Mouse (Mus musculus): ENCODE results near the gene Brat1. TPM values are rescaled to one million over a fixed set of nuclear protein-coding genes. Genes with fewer than 3 reads are reported as not detected.

Brat1 gene
- polyA plus RNA-seq, 1 experiment = 17.8 TPM

- Histone ChIP-seq H3K4me3 (ENCODE audit: low read depth, low read length) (no peak overlapping the region), H3K27me3 (ENCODE audit: control insufficient read depth, insufficient read depth, low read length) (peaks cover 4% of the 10 kb centered on the region; the same call in 1 of the 2 replicates), H3K36me3 (ENCODE audit: control insufficient read depth, insufficient read depth, low read length) (no peaks in the 10 kb centered on the region), H3K4me1 (ENCODE audit: control insufficient read depth, insufficient read depth, insufficient read length, low read length) (no peaks in the 10 kb centered on the region; the same call in 1 of the 2 replicates), H3K27ac (ENCODE audit: insufficient read depth, low read depth, low read length) (no peak overlapping the region)
- TF ChIP-seq CTCF (IDR thresholded peaks at IDR 0.05; ENCODE audit: extremely low read depth, insufficient read length, insufficient replicate concordance, low read depth, low read length) (peak; percentile 11; the same call in 1 of the 2 replicates), POLR2A (IDR thresholded peaks at IDR 0.05; ENCODE audit: low read depth, low read length) (no peak)
These were observed 37.1 kb downstream of the Brat1 start for GRCm38 (mm10) chr5:140741877-140742276.

GRCm38 (mm10) chr5:140743706-140744131 lies 38.9 kb downstream of the Brat1 start:
- 32% methylated on average over 12 of the region's 12 CpGs for whole genome bisulfite sequencing
- Histone ChIP-seq H3K27me3 (ENCODE audit: control insufficient read depth, insufficient read depth, low read length) (no peaks in the 10 kb centered on the region), H3K27ac (ENCODE audit: insufficient read depth, low read depth, low read length) (no peak overlapping the region)

GRCm38 (mm10) chr5:140748425-140748824 lies 43.6 kb downstream of the Brat1 start:
- no peak for TF ChIP-seq POLR2A (IDR thresholded peaks at IDR 0.05; ENCODE audit: low read depth, low read length)
- TF ChIP-seq CTCF (IDR thresholded peaks at IDR 0.05; ENCODE audit: extremely low read depth, insufficient read length, insufficient replicate concordance, low read depth, low read length) = no peak
- no peaks in the 10 kb centered on the region for H3K36me3 ChIP-seq (ENCODE audit: control insufficient read depth, insufficient read depth, low read length)
- WGBS = 19% methylated on average over 10 of the region's 10 CpGs
- H3K27ac ChIP-seq (ENCODE audit: insufficient read depth, low read depth, low read length) = peak overlapping the region; percentile 6; the same call in 1 of the 2 replicates
- H3K27me3 ChIP-seq (ENCODE audit: control insufficient read depth, insufficient read depth, low read length) = no peaks in the 10 kb centered on the region
- peaks cover 11% of the 10 kb centered on the region for H3K4me1 ChIP-seq (ENCODE audit: control insufficient read depth, insufficient read depth, insufficient read length, low read length)
- H3K4me3 ChIP-seq (ENCODE audit: low read depth, low read length) = no peak overlapping the region

More at GRCm38 (mm10) chr5:140743706-140744131, 38.9 kb downstream of the Brat1 start:
- Histone ChIP-seq H3K36me3 (ENCODE audit: control insufficient read depth, insufficient read depth, low read length) (no peaks in the 10 kb centered on the region), H3K4me3 (ENCODE audit: low read depth, low read length) (no peak overlapping the region), H3K4me1 (ENCODE audit: control insufficient read depth, insufficient read depth, insufficient read length, low read length) (peaks cover 3% of the 10 kb centered on the region)
- TF ChIP-seq POLR2A (IDR thresholded peaks at IDR 0.05; ENCODE audit: low read depth, low read length) (no peak), CTCF (IDR thresholded peaks at IDR 0.05; ENCODE audit: extremely low read depth, insufficient read length, insufficient replicate concordance, low read depth, low read length) (no peak)

- Histone ChIP-seq H3K27me3 (ENCODE audit: control insufficient read depth, insufficient read depth, low read length) (no peaks in the 10 kb centered on the region), H3K4me3 (ENCODE audit: low read depth, low read length) (peak overlapping the region; percentile 44), H3K27ac (ENCODE audit: insufficient read depth, low read depth, low read length) (peak overlapping the region; percentile 7; the same call in 1 of the 2 replicates), H3K4me1 (ENCODE audit: control insufficient read depth, insufficient read depth, insufficient read length, low read length) (peaks cover 11% of the 10 kb centered on the region), H3K36me3 (ENCODE audit: control insufficient read depth, insufficient read depth, low read length) (no peaks in the 10 kb centered on the region)
- 6% methylated on average over 12 of the region's 12 CpGs for WGBS
- TF ChIP-seq POLR2A (IDR thresholded peaks at IDR 0.05; ENCODE audit: low read depth, low read length) (no peak), CTCF (IDR thresholded peaks at IDR 0.05; ENCODE audit: extremely low read depth, insufficient read length, insufficient replicate concordance, low read depth, low read length) (peak; percentile 77)
These were observed 44.5 kb downstream of the Brat1 start for GRCm38 (mm10) chr5:140749062-140749875.

GRCm38 (mm10) chr5:140750925-140751324 lies 46.1 kb downstream of the Brat1 start:
- no peaks in the 10 kb centered on the region for H3K27me3 ChIP-seq (ENCODE audit: control insufficient read depth, insufficient read depth, low read length)
- H3K4me1 ChIP-seq (ENCODE audit: control insufficient read depth, insufficient read depth, insufficient read length, low read length) = peaks cover 11% of the 10 kb centered on the region
- H3K4me3 ChIP-seq (ENCODE audit: low read depth, low read length) = no peak overlapping the region
- H3K36me3 ChIP-seq (ENCODE audit: control insufficient read depth, insufficient read depth, low read length) = no peaks in the 10 kb centered on the region
- WGBS = 0% methylated on average over 1 of the region's 2 CpGs
- H3K27ac ChIP-seq (ENCODE audit: insufficient read depth, low read depth, low read length) = no peak overlapping the region
- TF ChIP-seq POLR2A (IDR thresholded peaks at IDR 0.05; ENCODE audit: low read depth, low read length) = no peak

GRCm38 (mm10) chr5:140752041-140752440 lies 47.2 kb downstream of the Brat1 start:
- Histone ChIP-seq H3K36me3 (ENCODE audit: control insufficient read depth, insufficient read depth, low read length) (no peaks in the 10 kb centered on the region), H3K4me1 (ENCODE audit: control insufficient read depth, insufficient read depth, insufficient read length, low read length) (peaks cover 11% of the 10 kb centered on the region), H3K27me3 (ENCODE audit: control insufficient read depth, insufficient read depth, low read length) (no peaks in the 10 kb centered on the region), H3K27ac (ENCODE audit: insufficient read depth, low read depth, low read length) (no peak overlapping the region), H3K4me3 (ENCODE audit: low read depth, low read length) (no peak overlapping the region)
- no peak for TF ChIP-seq CTCF (IDR thresholded peaks at IDR 0.05; ENCODE audit: extremely low read depth, insufficient read length, insufficient replicate concordance, low read depth, low read length)
- TF ChIP-seq POLR2A (IDR thresholded peaks at IDR 0.05; ENCODE audit: low read depth, low read length) = no peak
- 92% methylated on average over 15 of the region's 15 CpGs for WGBS

- Histone ChIP-seq H3K36me3 (ENCODE audit: control insufficient read depth, insufficient read depth, low read length) (no peaks in the 10 kb centered on the region), H3K27me3 (ENCODE audit: control insufficient read depth, insufficient read depth, low read length) (no peaks in the 10 kb centered on the region), H3K27ac (ENCODE audit: insufficient read depth, low read depth, low read length) (no peak overlapping the region), H3K4me3 (ENCODE audit: low read depth, low read length) (no peak overlapping the region), H3K4me1 (ENCODE audit: control insufficient read depth, insufficient read depth, insufficient read length, low read length) (peaks cover 11% of the 10 kb centered on the region)
- 95% methylated on average over 3 of the region's 3 CpGs for WGBS
- TF ChIP-seq CTCF (IDR thresholded peaks at IDR 0.05; ENCODE audit: extremely low read depth, insufficient read length, insufficient replicate concordance, low read depth, low read length) = peak; percentile 32; the same call in 1 of the 2 replicates
- no peak for TF ChIP-seq POLR2A (IDR thresholded peaks at IDR 0.05; ENCODE audit: low read depth, low read length)
These were observed 47.8 kb downstream of the Brat1 start for GRCm38 (mm10) chr5:140752639-140753038.
